Mouse (Mus musculus): ENCODE measurements around the gene Sstr3. TPM values are rescaled to one million over a fixed set of nuclear protein-coding genes. Genes with fewer than 3 reads are reported as not detected.

Gene Sstr3
- polyA plus RNA-seq, 1 experiment from 2014 or later: 0.44 TPM

DNA sequence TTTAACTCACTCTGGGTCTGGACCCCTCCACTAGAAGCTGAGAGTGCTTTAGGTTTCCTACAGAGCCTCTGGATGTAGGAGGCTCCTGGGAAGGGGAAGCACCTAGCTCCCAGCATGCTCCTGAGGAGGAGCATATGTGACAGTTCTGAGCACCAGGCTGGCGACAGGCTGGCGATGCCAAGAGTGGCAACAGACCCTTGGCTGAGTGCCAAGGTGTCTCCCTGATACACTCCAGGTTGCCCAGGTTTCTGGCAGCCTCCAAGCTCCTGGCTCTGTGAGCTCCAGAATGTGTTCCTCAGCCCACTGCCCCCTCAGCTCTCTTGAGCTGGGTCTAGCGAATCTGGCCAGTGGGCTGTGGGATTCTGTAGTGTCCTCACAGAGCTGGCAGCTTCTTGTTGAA is 2.9 kb downstream of the Sstr3 start:
- Histone ChIP-seq H3K9ac (no peak overlapping the region), H3K4me2 (no peak overlapping the region), H3K4me1 (peaks cover 7% of the 10 kb centered on the region; the same call in 1 of the 2 replicates), H3K4me3 (replicated peaks) (no peak overlapping the region), H3K27ac (no peak overlapping the region), H3K36me3 (no peaks in the 10 kb centered on the region), H3K9me3 (no peaks in the 10 kb centered on the region), H3K27me3 (replicated peaks) (peaks cover 4% of the 10 kb centered on the region; the same call in 1 of the 2 replicates)
- WGBS: 58% methylated on average over 3 of the region's 3 CpGs
- ATAC-seq (ENCODE audit: insufficient read depth, low FRiP score, low read depth): no peak

DNA sequence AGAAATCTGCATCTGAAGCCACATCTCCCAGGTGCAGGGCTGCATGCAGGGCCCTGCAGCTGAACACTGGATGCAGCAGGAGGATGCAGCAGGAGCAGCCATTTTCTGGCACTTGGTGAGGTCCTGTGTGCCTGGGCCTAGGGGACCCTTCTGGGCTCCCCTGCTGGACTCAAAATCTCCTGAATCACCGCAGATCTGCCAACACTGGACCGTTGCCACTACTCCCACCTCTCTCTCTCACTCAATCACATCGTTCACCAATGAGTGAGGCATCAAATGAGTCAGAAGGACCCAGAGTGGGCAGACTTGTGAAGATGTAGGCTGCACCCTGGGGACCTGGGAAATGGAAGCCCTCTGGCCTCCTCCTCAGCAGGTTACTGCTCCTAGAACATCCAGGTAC is 3.4 kb downstream of the Sstr3 start:
- no peak overlapping the region for H3K27ac ChIP-seq
- no peak overlapping the region for H3K4me3 ChIP-seq (replicated peaks)
- WGBS: 74% methylated on average over 3 of the region's 3 CpGs
- peaks cover 4% of the 10 kb centered on the region; the same call in 1 of the 2 replicates for H3K27me3 ChIP-seq (replicated peaks)
- H3K9ac ChIP-seq: no peak overlapping the region
- no peaks in the 10 kb centered on the region for H3K9me3 ChIP-seq
- peaks cover 7% of the 10 kb centered on the region; the same call in 1 of the 2 replicates for H3K4me1 ChIP-seq
- H3K4me2 ChIP-seq: no peak overlapping the region
- H3K36me3 ChIP-seq: no peaks in the 10 kb centered on the region
- ATAC-seq (ENCODE audit: insufficient read depth, low FRiP score, low read depth): no peak

DNA sequence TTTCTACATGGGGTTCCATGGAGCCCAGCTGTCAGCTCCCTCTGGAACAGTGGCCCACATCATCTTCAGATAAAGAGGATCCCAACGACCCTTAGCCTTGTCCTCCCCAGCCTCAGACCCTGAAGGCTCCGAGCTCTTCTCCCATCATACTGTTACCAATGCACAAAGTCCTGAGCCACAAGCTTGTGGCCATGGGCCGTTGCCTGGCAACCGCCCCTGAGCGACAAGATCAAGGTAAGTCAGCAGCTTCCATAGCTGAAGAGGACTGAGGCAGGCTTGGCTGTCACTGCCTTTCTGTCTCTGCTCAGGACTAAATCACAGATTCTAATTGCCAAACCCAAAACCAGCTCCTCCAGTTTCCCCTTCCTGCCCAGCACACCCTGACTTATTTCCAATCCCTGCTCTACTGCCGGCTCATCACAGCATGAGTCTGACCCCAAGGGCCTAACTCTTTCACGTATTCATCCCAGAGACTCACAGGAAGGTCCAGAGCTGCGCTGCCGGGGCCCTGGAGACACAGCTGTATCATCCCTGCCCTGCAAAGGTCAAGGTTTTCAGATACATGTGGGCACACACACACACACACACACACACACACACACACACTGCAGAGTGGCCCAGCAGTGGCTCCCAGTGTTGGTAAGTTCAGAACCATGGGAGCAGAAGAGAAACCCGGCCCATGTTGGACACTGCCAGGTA is 8.6 kb downstream of the Sstr3 start:
- Histone ChIP-seq H3K27ac (no peak overlapping the region), H3K4me1 (peaks cover 11% of the 10 kb centered on the region), H3K4me3 (replicated peaks) (no peak overlapping the region), H3K36me3 (no peaks in the 10 kb centered on the region), H3K4me2 (no peak overlapping the region), H3K9ac (no peak overlapping the region), H3K9me3 (no peaks in the 10 kb centered on the region), H3K27me3 (replicated peaks) (no peaks in the 10 kb centered on the region)
- no peak for ATAC-seq (ENCODE audit: insufficient read depth, low FRiP score, low read depth)
- WGBS: 63% methylated on average over 10 of the region's 10 CpGs

DNA sequence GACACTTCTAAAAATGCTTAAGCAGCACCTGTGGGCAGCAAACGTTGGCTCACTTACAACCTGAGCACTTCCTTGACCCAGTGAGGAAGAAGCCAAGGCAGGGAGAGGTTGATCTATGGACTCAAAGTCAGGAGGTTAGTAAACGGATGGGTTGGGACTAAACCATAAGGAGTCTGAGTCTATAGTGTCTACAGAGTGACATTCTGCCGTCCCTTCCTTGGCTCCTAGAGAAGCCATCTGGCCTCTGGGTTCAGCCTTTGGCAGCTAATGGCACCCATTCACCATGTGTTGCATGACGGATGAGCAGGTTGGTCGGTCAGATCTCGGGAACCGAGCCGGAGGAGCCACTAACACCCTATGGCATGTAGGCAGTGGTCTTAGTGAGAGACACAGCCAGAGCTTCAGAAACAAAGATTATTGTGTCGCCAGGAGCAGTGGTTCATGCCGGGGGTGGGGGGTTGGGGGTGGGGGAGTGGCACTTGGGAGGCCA is 11.1 kb downstream of the Sstr3 start:
- no peaks in the 10 kb centered on the region for H3K27me3 ChIP-seq (replicated peaks)
- H3K36me3 ChIP-seq: no peaks in the 10 kb centered on the region
- no peak overlapping the region for H3K9ac ChIP-seq
- no peak for ATAC-seq (ENCODE audit: insufficient read depth, low FRiP score, low read depth)
- peaks cover 27% of the 10 kb centered on the region for H3K4me1 ChIP-seq
- 64% methylated on average over 10 of the region's 10 CpGs for WGBS
- H3K4me2 ChIP-seq: no peak overlapping the region
- H3K9me3 ChIP-seq: no peaks in the 10 kb centered on the region
- peak overlapping the region; percentile 90 for H3K27ac ChIP-seq
- H3K4me3 ChIP-seq (replicated peaks): no peak overlapping the region

DNA sequence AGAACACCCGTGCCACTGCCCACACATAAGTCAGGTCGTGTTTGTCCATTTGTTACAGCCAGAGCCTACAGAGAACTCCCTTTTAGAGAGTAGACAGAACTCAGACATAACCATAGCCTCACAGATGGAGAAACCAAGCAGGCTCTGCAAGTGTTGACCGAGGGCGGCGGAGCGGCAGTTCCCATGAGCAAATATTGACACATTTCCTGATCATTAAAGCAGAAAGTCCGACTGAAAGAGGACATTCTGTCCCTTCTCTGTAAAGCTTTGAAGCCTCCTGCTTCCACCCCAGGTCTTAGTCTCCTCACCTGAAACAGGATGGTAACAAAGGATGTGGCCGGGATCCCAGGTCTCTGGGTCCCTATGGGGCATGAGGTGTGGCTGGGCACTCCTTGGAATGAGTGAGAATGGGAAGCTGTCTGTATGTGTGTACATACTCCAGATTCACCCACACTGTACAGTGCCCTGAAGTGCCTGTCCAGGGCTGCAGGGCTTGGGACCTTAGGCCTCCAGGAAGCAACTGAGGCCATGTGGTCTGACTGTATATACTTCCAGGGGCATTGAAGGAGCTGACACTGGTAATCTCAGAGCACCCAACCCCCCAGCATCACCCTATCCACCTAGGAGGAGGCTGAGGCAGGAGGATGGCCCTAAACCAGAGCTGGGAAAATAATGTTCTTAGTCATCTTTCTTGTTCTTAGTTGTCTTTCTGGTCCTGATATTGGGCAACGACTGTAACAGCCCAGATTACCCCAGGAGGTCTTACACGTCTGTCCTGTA is 11.7 kb downstream of the Sstr3 start:
- 53% methylated on average over 10 of the region's 10 CpGs for WGBS
- H3K27ac ChIP-seq: peak overlapping the region; percentile 90
- peak; percentile 30 for ATAC-seq (ENCODE audit: insufficient read depth, low FRiP score, low read depth)
- H3K4me3 ChIP-seq (replicated peaks): no peak overlapping the region
- H3K4me2 ChIP-seq: peak overlapping the region; percentile 55; the same call in 1 of the 2 replicates
- H3K4me1 ChIP-seq: peaks cover 30% of the 10 kb centered on the region
- H3K36me3 ChIP-seq: no peaks in the 10 kb centered on the region
- H3K9me3 ChIP-seq: no peaks in the 10 kb centered on the region
- no peaks in the 10 kb centered on the region for H3K27me3 ChIP-seq (replicated peaks)
- H3K9ac ChIP-seq: no peak overlapping the region

DNA sequence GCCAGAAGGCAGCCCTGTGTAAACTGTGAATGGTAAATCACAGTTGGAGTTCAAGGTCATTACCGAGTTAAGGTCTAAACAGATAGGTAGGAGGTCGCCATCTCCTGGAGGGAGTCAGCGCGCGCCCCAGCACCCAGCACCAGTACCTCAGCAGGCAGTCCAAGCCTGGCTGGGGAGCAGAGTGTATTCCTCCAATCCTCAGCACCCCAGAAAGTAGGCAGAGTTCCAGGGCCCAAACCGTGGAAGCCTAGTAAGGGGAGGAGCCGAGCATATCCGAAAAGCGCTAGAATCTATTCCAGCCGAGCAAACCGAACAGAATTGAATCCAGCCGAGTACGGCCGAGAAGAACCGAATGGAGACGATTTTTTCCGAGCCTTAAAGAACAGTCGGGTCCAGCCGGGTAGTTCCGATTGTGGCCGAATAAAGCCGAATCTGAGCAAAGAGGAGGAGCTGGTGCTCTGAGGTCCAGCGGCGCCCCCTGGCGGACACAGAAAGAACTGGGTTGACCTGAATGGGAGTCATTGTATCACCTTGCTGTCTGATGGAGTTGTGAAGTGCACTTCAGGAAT is 12.5 kb downstream of the Sstr3 start:
- Histone ChIP-seq H3K27ac (peak overlapping the region; percentile 90), H3K4me2 (peak overlapping the region; percentile 55), H3K9me3 (no peaks in the 10 kb centered on the region), H3K36me3 (no peaks in the 10 kb centered on the region), H3K27me3 (replicated peaks) (no peaks in the 10 kb centered on the region), H3K4me1 (peaks cover 30% of the 10 kb centered on the region), H3K4me3 (replicated peaks) (peak overlapping the region; percentile 27), H3K9ac (peak overlapping the region; percentile 39; the same call in 1 of the 2 replicates)
- peak; percentile 74 for ATAC-seq (ENCODE audit: insufficient read depth, low FRiP score, low read depth)
- WGBS: under 1% methylated on average over 25 of the region's 25 CpGs

DNA sequence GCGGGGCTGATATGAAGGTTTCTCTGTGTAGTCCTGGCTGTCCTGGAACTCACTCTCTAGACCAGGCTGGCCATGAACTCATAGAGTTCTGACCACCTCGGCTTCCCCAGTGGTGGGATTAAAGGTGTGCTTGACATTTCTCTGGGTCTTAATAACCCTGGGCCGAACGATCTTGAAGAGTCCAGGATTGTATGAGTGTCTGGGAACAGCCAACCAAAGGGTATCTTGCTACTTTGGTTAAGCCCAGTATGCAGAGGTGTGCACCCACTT is 13.1 kb downstream of the Sstr3 start:
- Histone ChIP-seq H3K4me2 (peak overlapping the region; percentile 55), H3K4me3 (replicated peaks) (peak overlapping the region; percentile 27), H3K4me1 (peaks cover 30% of the 10 kb centered on the region)

DNA sequence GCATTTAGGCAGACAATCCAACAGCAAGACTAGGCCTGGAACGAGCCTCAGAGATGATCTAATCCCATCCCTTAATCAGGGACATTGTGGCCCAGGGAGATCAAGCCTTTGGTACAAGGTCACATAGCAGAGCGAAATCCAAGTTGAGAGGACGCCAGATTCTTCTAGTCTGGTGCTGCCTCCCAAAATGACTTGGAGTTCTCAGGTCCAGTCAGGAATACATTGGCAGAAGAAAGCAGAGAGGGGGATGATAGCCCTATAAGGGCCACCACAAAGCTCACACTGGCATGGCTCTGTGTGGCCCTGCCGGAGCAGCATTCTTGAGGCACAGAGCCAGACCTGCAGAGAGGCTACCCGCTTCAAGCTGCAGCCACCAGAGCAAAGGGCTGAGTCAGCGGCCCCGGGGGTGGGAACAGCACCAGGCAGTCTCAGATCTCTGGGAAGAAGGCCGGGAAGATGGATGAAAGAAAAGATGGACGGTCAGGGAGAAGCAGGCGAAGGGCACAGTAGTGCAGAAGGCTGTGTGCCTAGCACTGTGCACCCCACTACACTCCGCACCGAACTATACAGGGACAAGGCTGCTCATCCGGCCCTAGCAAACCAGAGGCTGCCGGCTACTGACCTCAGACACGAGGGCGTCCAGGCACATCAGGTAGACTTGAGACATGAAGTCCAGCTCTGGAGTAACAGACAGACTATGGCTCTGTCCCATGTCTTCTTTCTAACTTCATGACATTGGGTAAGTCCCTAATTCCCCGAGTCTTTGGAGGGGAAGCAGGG is 13.6 kb downstream of the Sstr3 start, which contains the start of gene C1qtnf6:
TSS of gene C1qtnf6 (minus strand) at position 746 of the 780 bp plus-strand sequence.
- Histone ChIP-seq H3K27ac (peak within 1 kb of the TSS; percentile 90), H3K4me3 (replicated peaks) (peak within 1 kb of the TSS; percentile 27), H3K9ac (peak within 1 kb of the TSS; percentile 39; the same call in 1 of the 2 replicates), H3K4me2 (peak within 1 kb of the TSS; percentile 55), H3K36me3 (no peaks in the 10 kb centered on the region), H3K9me3 (no peaks in the 10 kb centered on the region), H3K4me1 (peaks cover 30% of the 10 kb centered on the region), H3K27me3 (replicated peaks) (no peaks in the 10 kb centered on the region)
- ATAC-seq (ENCODE audit: insufficient read depth, low FRiP score, low read depth): no peak
- 71% methylated on average over 17 of the region's 17 CpGs for WGBS

More for the DNA sequence above, 13.1 kb downstream of the Sstr3 start:
- Histone ChIP-seq H3K9ac (peak overlapping the region; percentile 39; the same call in 1 of the 2 replicates), H3K36me3 (no peaks in the 10 kb centered on the region), H3K9me3 (no peaks in the 10 kb centered on the region), H3K27ac (peak overlapping the region; percentile 90), H3K27me3 (replicated peaks) (no peaks in the 10 kb centered on the region)
- WGBS: 56% methylated on average over 4 of the region's 4 CpGs
- ATAC-seq (ENCODE audit: insufficient read depth, low FRiP score, low read depth): no peak

DNA sequence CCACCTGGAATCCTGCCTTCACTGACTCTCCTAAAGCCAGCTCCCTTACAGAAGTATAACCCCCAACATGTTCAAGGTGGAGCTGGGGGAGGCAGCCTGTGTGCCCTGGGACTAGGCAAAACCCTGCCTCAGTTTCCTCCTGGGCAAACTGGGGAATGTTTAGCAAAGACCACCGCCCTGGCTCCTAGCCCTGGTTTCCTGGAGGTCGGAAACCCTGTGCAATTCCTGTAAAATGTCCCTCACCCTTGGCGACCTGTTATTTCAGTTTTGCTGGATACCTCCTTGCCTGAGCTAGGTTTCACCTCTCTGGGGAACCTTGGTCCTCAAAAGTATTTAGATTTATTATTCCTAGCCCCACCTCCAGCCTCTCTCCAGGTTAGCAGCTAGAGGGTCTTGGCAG is 14.3 kb downstream of the Sstr3 start:
- no peak overlapping the region for H3K9ac ChIP-seq
- H3K36me3 ChIP-seq: no peaks in the 10 kb centered on the region
- peaks cover 30% of the 10 kb centered on the region for H3K4me1 ChIP-seq
- WGBS: 72% methylated on average over 3 of the region's 3 CpGs
- H3K27me3 ChIP-seq (replicated peaks): no peaks in the 10 kb centered on the region
- no peak overlapping the region for H3K4me3 ChIP-seq (replicated peaks)
- H3K4me2 ChIP-seq: peak overlapping the region; percentile 57
- H3K27ac ChIP-seq: peak overlapping the region; percentile 83
- no peak for ATAC-seq (ENCODE audit: insufficient read depth, low FRiP score, low read depth)
- no peaks in the 10 kb centered on the region for H3K9me3 ChIP-seq

DNA sequence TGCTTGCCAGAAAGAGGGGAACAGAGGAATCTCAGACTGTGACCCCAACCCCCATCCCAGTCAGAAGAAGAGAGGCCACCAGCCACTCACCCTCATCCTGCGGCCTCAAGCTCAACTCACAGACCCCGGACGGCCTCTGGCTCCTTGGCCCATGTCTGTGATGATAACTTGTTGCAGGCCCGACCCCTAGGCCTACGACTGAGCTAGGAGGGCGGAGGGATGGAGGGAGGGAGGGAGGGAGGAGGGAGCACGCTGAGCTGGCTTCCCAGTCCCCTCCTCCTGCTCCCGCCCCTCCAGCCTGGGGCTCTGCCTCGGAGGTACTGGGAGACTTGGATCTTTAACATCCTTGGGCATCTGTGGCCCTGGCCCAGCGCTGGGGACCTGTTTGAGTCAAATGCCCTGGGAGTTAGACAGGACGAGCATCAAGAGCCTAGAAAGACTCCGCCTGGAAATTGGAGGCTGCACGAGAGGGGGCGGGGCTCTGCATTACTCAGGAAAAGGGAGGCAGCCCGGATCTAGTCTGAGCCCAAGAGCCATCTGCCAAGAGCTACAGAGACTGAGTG is 15.0 kb downstream of the Sstr3 start:
- Histone ChIP-seq H3K4me1 (peaks cover 30% of the 10 kb centered on the region), H3K27me3 (replicated peaks) (no peaks in the 10 kb centered on the region), H3K9ac (peak overlapping the region; percentile 23), H3K4me2 (peak overlapping the region; percentile 57), H3K27ac (peak overlapping the region; percentile 83), H3K36me3 (no peaks in the 10 kb centered on the region), H3K9me3 (no peaks in the 10 kb centered on the region), H3K4me3 (replicated peaks) (peak overlapping the region; percentile 43)
- 4% methylated on average over 15 of the region's 15 CpGs for WGBS
- peak; percentile 50; the same call in 1 of the 2 replicates for ATAC-seq (ENCODE audit: insufficient read depth, low FRiP score, low read depth)
